Mouse (Mus musculus) retina, embryonic 14.5 days (tissue): ENCODE results near the gene Tlr12.
"Not testable (repeated sequence)": the region's sequence is repeated elsewhere in the genome, so short reads cannot be mapped to it uniquely, and the experiment has no call there.

Experiments
- DNase-seq: peaks from one replicate; pipeline ENCODE4 v3.0.0-alpha.2; 2015; ENCODE audit warnings: low spot score

Gene Tlr12

DNA sequence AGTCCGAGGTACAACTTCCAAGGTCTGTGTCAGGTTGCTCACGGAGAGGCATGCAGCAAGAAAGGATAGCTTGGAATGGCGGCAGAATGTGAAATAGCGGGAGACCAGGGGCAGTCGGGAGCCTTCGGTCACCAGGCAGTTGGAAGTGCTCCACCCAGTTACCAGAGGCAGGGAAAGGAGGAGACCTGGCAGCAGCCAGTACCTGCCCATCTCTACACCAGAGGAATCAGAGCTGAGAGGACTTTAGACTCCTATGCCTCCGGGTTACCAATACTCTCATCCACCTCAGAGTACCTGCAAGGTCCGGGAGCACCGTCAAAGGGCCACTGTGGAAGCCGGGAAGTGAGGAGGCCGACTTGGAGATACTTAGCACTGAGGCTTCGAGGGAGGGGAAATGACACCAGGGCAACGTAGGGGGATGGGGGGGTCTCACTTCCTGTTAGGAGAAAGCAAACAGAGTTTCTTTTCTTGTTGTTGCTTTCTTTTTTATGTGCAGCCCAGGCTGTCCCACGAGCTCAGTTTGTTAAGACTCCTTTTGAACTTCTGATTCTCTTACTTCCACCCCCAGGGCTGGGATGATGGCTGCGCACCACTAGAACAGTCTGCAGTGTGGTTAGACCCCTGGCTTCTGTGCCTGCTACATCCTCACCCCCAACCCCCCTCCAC is at the start of gene Tlr12:
Gene Tlr12, minus strand, starts transcription at position 374 of the 666 bp plus-strand sequence.
- no peak for DNase-seq

DNA sequence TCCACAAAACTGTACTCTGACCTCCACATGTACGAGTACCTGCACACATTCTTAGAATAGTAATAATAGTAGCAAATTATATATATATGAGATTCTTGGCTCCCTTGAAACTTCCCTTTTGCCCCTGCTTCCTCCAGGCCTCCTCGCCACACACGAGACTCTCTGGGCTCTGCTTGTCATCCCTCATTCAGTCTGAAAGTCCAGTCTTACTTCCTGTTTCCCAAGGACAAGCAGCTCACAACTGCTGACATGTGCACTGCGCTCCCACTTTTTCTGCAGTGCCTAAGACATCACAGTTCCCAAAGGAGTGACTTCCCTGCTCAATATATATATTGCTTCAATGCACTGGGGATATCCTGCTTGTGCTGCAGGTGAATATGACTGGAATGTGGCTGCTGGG is 48.8 kb upstream of the Tlr12 start:
- DNase-seq = not testable (repeated sequence)

DNA sequence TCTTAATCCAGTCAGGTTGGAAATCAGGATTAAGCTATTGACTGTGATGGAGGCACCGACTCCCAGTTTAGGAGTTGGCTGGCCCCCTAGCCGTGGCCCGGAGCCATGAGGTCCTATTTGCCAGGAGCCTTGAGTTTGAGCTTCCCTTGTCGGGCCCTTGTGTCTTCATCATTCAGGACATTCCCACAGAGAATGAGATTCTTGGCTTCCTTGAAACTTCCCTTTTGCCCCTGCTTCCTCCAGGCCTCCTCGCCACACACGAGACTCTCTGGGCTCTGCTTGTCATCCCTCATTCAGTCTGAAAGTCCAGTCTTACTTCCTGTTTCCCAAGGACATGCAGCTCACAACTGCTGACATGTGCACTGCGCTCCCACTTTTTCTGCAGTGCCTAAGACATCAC is 47.9 kb upstream of the Tlr12 start:
- not testable (repeated sequence) for DNase-seq

DNA sequence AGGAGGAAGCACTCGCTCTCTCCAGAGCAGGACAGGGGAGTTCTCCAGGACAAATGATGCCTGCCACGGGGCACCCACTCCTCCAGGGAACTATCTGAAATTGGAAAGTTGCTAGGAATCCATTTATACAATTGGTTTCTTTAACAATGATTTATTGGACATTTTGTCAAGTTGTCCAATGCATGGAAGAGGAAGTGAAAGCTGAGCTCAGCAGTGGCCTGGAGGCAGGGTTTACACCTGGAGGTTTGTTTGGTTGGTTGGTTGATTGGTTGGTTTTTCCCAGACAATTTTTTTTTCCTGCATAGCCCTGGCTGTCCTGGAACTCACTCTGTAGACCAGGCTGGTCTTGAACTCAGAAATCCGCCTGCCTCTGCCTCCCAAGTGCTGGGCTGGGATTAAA is 45.6 kb upstream of the Tlr12 start:
- DNase-seq = no peak

DNA sequence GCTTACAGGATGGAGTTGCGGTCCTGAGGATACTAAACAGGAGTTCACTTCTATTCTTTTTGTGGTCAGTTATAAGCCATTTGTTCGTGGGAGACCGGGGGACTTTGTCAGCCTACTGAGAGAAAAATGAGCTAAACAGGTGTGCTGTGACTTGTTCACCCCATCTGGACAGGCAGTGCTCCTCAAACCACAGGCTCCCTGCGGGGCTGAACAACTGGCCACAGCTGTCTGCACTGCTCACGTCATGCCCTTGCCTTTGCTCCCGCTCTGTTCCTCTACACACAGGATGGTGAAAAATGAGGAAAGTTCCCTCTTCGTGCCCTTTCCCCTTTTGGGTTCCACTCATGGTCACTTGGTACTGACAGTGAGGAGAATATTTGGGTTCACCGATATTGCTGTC is 42.6 kb upstream of the Tlr12 start:
- no peak for DNase-seq

DNA sequence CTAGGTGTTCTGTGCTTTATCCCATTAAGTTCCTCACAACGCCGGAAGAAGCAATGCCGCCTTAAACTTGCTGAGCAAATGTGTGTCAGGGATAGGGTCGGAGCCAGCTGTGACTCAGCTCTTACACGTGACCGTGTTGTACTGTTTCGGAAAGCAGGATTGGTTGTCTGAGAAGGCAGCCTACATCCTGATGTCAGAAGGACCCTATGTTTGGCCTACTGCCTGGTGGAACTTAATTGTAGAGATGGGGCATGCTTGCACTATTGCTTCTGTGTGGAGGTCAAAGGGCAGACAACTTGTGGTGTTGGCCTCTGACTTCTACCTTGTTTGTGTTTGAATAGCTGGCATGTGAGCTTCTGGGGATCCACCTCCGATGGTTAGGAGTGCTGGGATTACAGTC is 41.8 kb upstream of the Tlr12 start:
- no peak for DNase-seq

DNA sequence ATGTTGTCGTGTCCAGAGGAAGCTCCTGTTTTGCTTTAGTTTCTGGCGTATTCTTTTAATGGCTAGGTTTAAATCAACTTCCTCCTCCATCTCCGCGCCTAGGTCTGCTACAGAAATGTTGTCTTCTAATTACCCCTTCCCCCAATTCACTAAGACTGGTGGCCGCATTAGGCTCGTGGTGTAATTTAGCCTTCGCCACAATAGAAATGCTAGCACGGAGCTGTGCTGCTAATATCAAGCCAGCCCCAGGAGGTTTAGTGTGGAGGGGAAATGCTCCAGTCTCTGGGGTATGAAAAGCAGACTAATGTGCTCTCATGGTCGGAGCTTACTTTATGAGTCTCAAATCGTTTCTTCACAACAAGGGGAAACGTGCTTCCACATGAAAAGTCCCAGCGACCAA is 37.0 kb upstream of the Tlr12 start:
- peak; percentile 30 for DNase-seq

DNA sequence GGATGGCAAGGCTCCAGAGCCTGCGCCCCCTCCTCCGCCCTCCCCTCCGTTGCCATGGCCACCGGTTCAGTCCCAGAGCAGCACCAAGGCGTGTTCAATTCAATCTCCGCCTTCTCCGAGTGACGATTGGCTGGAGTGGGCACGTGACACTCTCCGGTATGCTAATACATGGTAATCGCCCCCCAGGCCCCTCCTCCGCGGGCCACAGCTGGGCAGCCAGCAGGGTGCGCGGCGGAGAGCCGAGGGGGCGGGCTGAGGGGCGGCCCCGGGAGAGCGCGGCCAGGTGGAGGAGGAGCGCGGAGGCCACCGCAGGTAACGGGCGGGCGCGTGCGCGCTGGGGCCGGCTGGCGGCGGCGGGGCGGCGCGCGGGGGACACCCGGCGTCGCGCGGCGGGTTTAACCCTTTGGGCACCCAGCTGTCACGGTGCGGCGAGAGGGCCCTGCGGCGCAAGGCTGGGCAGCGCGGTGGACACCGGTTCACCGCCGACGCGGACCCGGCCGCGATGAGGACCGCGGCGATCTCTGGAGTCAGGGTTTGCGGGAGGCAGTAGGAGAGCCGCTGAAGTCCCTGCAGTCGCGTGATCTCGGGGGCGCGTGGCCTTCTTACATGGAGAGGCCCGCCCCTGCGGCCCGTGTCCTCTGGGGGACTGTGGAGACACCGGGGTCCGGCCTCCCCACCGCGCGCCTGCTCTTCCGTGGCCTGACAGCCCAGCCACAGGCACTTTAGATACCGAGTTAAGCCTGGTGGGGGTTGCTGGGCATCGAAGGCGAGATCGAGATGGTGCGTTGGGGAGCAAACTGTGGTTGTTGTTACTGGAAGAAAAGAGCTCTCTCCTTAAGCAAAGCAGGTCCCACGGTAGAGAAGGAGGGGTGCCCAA is 36.3 kb upstream of the Tlr12 start, which contains the start of gene Phc2:
Gene Phc2, plus strand, starts transcription at position 198 of the 877 bp plus-strand sequence.
- DNase-seq = peak; percentile 93

DNA sequence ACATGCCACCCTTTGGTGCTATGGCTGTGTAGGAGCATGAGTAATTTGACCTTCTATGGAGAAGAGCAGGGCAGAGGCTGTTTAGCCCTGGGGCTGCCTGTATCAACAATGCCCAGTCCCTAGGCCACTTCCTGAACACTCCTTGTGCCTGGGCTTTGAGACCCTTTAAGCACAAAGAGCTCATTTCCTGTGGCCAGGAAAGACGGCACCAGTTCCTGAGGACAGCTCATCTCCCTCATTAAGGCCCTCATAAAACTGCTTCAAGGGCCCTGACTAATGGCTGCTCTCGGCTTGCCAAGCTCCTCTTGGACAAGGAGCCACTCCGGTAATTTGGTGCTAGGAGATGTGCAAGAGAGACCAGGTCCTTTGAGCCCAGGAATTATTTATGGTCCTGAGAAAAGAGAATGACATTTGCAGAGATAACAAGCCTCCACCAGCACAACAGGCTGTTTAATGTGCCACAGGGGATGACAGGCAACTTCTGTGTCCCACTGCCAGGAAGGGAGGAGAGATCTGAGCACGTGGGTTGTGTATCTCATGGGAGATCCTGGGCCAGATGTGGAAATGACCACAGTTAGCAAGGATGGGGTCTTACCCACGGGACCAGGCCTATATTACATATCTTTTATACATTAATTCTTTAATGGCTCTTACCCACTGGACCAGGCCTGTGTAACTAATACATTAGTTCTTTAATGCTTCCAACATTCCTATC is 34.3 kb upstream of the Tlr12 start:
- no peak for DNase-seq

DNA sequence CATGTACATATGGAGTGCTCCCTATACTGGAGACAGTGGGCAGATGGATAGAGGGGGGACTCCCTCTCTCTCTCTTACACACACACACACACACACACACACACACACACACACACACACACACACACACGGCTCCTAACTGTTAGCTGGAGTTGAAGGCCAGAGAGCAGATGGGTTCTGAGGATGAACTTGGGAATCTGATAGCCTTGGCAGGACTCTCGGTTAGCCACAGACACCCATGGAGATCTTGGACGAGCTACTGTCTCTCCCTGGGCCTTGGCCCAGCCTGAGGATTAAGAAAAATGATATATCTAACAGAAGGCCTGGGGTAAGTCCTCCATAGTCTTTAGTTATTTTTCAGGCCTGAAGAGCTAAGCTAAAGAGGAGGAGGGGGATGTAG is 33.1 kb upstream of the Tlr12 start:
- no peak for DNase-seq

DNA sequence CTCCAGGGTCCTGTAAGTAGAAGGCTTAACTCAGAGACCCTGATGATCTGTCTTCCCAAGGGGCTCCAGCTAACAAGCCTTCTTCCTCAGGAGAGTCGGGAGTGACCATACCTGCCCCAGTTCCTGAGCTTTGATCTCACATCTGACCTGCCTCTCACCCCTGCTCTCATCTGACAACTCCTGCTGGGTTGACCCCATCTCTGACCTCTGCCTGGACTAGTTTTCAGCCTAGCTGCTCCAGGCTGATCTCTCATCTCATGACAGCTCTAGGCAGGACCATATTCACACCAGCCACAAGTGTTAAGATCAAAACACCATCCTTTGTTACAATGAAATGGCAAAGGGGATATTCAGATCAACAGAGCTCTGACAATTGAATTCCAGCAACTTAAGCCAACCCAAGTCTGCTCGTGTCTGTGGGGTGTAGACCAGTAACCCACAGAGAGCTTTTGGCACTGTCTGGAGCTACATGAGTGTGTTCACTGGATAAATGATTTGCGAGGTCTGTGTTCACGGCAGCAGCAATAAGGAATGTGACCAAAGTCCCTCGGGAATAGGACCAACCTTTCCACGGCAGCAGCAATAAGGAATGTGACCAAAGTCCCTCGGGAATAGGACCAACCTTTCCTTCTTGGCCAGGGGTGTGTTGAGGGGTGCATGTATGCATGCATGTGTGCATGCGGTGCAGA is 30.3 kb upstream of the Tlr12 start:
- DNase-seq = no peak

DNA sequence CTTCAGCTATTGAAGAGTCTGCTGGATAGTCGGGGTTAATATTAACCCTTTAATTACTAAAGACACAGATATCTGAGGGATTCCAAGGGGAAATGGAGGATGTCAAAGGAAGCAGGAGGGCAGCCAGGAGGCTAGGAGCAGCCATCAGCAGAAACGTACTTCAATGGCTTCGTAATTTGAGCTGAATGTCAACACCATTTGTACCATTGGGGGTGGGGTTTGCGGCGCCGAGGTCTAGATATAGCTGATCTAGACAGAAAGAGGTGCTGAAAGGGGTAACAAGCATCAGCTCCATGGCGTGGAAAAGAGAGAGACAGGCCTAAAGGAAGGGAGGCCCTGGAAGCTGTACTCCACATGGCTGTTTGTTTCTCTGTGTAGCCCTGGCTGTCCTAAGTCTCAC is 28.3 kb upstream of the Tlr12 start:
- DNase-seq = no peak

DNA sequence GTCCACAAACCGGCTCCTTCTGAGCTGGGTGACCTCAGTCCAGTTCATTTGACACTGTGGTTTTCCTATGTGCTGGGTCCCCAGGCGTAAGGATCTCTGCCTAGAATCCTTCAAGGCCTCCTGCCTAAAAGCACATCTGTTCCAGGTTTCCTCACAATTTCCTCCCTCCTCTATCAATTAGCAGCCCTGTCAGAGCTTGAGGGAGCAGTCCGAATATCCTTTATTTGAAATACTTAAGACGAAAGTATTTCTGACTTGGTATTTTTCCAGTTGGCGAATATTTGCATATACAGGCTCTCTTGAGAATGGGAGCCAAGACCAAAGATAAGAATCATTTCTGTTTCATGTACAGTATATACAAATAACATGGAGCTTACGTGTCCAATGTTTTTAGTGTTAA is 27.5 kb upstream of the Tlr12 start:
- DNase-seq = no peak

DNA sequence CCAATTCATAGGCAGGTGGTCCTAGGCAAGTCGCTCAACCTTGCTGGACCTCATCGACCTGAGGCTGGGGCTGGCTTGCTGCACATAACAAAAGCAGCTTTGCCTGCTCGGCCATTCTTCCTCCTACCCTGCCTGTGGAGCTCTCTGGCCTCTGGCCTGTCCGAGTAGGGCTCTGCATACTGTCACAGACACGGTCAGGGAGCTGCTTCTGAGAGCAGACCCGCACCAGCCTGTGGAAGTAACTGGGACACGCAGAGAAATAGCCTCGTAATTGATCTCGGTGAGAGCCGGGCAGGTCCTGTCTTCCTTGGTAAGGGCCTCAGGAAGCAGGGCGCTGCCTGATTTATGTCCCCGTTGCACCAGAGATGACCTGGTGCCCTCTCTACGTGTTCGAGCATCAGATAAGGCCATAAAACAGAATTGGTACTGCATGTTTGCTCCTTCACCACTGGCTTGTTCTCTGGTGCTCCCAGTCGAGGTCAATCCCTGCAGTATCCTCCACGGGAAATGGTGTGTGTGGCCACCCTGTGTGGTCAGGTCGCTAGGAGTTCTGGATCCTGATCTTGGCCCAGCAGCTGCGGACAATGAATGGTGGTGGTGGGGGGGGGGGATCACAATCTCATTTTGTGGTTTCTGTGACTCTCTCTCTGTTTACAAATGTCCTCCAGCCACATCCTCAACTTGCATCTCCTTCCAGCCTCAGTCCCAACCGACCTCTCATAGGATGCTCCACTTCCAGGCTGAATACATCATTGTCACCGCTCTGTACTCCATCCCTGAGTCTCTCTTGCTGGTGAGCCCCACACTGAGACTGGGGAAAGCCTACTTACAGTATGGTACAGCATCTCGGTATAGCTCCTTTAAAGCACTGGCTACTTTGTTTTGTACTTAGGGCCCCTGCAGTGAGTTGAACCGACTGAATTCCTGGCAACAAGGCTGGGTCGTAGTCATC is 23.6 kb upstream of the Tlr12 start:
- no peak for DNase-seq

DNA sequence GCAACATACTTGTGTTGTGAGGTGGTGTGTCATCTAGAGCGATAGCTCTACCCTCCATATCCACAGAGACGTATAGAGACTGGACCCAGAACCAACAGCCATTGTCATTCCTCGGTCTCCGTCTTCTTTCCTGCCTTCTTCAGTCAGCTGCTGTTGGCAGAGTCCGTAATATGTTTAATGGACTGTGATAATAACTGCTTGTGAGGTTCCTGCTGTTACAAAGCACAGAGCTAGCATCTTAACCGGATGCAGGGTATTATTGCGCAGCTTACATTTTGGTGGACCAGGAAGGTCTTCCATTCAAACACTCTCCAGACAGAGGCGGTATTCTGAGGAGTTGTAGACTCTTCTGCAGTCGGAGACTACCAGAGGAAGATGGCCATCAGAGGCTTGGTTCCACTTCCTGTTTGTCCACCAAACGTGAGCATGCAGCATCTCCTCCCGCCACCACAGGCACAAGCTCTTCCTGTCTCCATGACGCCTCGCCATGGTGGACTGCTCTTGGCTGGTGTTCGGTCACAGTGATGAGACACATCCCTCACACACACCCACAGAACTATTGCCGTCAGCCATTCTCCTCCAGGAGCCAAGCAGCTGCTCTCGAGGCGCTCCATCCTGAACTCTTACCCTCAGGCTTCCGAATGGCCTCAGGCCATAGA is 20.0 kb upstream of the Tlr12 start:
- no peak for DNase-seq

DNA sequence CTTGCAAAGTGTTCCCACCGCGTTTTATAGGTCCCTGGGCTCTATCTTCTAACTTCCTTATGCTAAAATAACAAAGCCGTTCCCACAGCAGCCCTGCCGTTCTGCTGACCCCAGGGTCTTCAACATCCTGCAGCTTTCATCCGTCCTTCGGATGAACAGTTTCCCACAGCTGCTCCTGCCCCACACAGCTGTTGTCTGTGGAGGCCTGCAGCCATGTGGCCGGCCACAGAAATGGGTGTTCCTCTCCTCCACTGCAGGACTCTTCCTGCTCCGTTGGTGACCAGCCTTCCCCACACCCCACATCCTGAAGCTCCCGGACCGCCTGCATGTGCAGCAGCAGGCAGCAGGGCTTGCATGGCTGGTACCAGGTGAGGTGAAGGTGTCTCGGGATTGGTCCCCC is 18.8 kb upstream of the Tlr12 start:
- DNase-seq = peak; percentile 44

DNA sequence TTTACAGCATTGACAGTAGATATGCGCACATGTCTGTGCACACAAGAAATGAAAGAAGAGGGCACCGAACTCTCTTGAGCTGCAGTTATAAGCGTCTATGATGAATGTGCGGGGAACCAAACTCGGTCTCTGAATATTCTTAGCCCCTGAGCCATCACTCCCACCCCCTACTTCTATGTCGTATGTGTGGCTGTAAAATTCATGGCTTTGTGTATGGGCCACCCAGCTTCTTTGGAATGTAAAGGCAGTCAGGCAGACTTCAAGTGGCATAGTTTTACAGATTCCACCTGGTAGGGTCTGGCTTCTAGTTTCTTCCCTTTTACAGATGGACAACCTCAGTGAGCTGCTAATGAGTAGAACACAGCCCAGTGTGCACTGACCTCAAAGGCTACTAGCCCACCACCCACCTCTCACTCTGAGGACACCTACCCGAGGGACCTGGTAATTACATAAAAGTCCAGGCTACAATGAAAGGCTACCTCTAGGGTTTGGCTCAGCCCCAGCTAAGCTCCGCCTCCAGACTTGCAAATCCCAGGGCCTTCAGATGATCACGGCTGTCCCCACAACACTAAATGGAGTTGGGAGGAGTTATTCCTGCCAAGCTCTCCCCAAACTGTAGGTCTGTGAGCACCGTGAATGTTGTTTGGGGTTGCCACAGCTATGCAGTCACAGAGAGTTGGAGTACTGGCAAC is 17.6 kb upstream of the Tlr12 start:
- no peak for DNase-seq

DNA sequence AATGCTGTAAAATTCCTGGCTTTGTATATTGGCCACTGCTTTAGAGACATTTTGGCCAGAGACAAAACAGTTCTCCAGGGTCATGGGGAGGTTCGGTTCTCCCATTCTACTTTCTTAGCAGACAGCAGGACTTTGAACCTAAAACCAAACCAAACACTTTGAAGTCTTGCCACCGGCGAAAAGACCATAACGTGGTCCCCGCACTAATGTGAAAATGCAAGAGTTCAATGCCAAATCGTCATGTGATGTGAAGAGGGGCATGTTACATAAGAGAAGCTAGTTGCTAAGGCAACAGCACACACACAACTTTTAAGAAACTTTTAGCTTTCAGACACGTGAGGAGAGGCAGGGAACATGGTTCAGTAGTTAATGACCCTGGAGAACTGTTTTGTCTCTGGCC is 17.0 kb upstream of the Tlr12 start:
- DNase-seq = no peak

DNA sequence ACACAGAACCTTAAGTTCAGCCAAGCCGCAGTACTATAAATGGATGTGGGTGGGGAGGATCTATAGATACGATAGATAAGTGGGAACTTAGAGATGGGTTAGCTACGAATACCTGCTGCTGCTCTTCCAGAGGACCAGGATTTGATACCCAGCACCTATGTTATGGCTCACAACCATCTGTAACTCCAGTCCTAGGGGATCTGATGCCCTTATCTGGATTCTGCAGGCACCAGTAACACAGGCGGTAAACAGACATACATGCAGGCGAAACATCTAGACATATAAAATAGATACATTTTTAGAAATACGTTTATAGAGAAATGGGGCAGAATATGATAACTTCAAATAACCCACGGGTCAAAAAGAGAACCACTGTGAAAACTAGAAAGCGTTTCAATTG is 2.7 kb upstream of the Tlr12 start:
- no peak for DNase-seq

DNA sequence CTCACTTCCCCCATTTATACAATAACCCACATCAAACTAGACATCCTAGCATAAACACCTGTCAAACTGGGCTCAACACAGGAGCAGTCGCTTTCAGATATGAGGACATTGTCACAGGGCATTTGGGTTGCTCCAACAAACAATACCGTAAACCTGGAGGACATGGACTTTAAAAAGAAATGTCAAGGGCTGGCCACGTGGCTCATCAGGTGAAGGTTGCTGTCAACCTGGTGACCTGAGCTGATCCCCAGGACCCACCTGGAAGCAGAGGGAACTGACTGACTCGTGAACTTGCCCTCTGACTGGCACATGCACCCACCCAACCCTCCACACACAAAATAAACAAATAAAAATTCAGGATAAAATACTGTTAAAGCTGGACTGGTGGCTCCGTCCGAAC is 2.2 kb upstream of the Tlr12 start:
- no peak for DNase-seq
